Mouse (Mus musculus) CH12F3 (cell line): ENCODE data around the gene Ccdc194.

Source experiments
- in situ Hi-C: fragments of 300-500 bp; cut with MboI; formaldehyde crosslinking; loops from 2 replicates; pipeline ENCODE4 v1.14.3; 2020; ENCODE audit warnings: low sequenced_read_pairs

Ccdc194 gene

GRCm38 (mm10) chr8:71484736-71485135 lies 40.8 kb downstream of the Ccdc194 start:
- in situ Hi-C loops: no loop called here

- in situ Hi-C loops: no loop called here
Measured at GRCm38 (mm10) chr8:71483932-71484331, 41.6 kb downstream of the Ccdc194 start.

- in situ Hi-C loops: no loop called here
Measured at GRCm38 (mm10) chr8:71478943-71479342, 46.6 kb downstream of the Ccdc194 start.

- in situ Hi-C loops: no loop called here
Measured at GRCm38 (mm10) chr8:71477196-71477845, 48.2 kb downstream of the Ccdc194 start.

- in situ Hi-C loops: no loop called here
Measured at GRCm38 (mm10) chr8:71476099-71476940, 49.2 kb downstream of the Ccdc194 start.

GRCm38 (mm10) chr8:71475702-71476075 lies 49.8 kb downstream of the Ccdc194 start:
- in situ Hi-C loops: no loop called here

- in situ Hi-C loops: no loop called here
Measured at GRCm38 (mm10) chr8:71474785-71475701, 50.5 kb downstream of the Ccdc194 start.

GRCm38 (mm10) chr8:71474344-71474743 lies 51.2 kb downstream of the Ccdc194 start:
- in situ Hi-C loops: no loop called here

- in situ Hi-C loops: no loop called here
Measured at GRCm38 (mm10) chr8:71472601-71473386, 52.7 kb downstream of the Ccdc194 start.

- in situ Hi-C loops: no loop called here
Measured at GRCm38 (mm10) chr8:71471861-71472260, 53.6 kb downstream of the Ccdc194 start.

- in situ Hi-C loops: no loop called here
Measured at GRCm38 (mm10) chr8:71470913-71471255, 54.6 kb downstream of the Ccdc194 start.

GRCm38 (mm10) chr8:71470146-71470912 lies 55.2 kb downstream of the Ccdc194 start:
- in situ Hi-C loops: no loop called here
